Mouse (Mus musculus): Measurements from ENCODE around the gene Olfr781. TPM values are rescaled to one million over a fixed set of nuclear protein-coding genes. Genes with fewer than 3 reads are reported as not detected.
"Not testable (repeated sequence)": the region's sequence is repeated elsewhere in the genome, so short reads cannot be mapped to it uniquely, and the experiment has no call there.

The Olfr781 gene
- polyA plus RNA-seq (2016; fragmentation: Nextera tagmentation; extraction: Ambion mirVana): not detected in 2 replicates

- no peak within 1 kb of the TSS for H3K27ac ChIP-seq
- H3K36me3 ChIP-seq: no peaks in the 10 kb centered on the region
- no peaks in the 10 kb centered on the region for H3K27me3 ChIP-seq (ENCODE audit: insufficient read depth, poor library complexity, severe bottlenecking)
- H3K9me3 ChIP-seq: no peaks in the 10 kb centered on the region
- H3K4me1 ChIP-seq (replicated peaks): no peaks in the 10 kb centered on the region
- DNase-seq (ENCODE audit: low spot score): no peak
- no peak within 1 kb of the TSS for H3K4me3 ChIP-seq
Measured at GRCm38 (mm10) chr10:129328554-129328953, at the start of gene Olfr781. Gene Olfr781, plus strand, starts transcription at chr10:129328854.

GRCm38 (mm10) chr10:129312973-129313372 lies 15.7 kb upstream of the Olfr781 start:
- H3K4me3 ChIP-seq; H3K27ac ChIP-seq; DNase-seq (ENCODE audit: low spot score); H3K27me3 ChIP-seq (ENCODE audit: insufficient read depth, poor library complexity, severe bottlenecking); H3K9me3 ChIP-seq; H3K36me3 ChIP-seq; H3K4me1 ChIP-seq (replicated peaks): not testable (repeated sequence)
- WGBS: 64% methylated on average over 1 of the region's 1 CpGs

GRCm38 (mm10) chr10:129313521-129313920 lies 15.1 kb upstream of the Olfr781 start:
- H3K27ac ChIP-seq; H3K9me3 ChIP-seq; H3K27me3 ChIP-seq (ENCODE audit: insufficient read depth, poor library complexity, severe bottlenecking); DNase-seq (ENCODE audit: low spot score); H3K4me1 ChIP-seq (replicated peaks); H3K36me3 ChIP-seq; H3K4me3 ChIP-seq: not testable (repeated sequence)
- no CpG with 5 or more reads among the region's 1 CpGs for WGBS

- Histone ChIP-seq H3K27me3 (ENCODE audit: insufficient read depth, poor library complexity, severe bottlenecking) (no peaks in the 10 kb centered on the region), H3K4me1 (replicated peaks) (no peaks in the 10 kb centered on the region), H3K36me3 (no peaks in the 10 kb centered on the region), H3K27ac (no peak within 1 kb of the TSS), H3K9me3 (no peaks in the 10 kb centered on the region), H3K4me3 (no peak within 1 kb of the TSS)
- WGBS: 92% methylated on average over 3 of the region's 3 CpGs
- DNase-seq (ENCODE audit: low spot score): no peak
Measured at GRCm38 (mm10) chr10:129317817-129318216, 10.8 kb upstream of the Olfr781 start, which contains the start of gene Olfr780. Gene Olfr780, plus strand, starts transcription at chr10:129318117.

- Histone ChIP-seq H3K4me1 (replicated peaks) (no peaks in the 10 kb centered on the region), H3K36me3 (no peaks in the 10 kb centered on the region), H3K9me3 (no peaks in the 10 kb centered on the region), H3K4me3 (no peak within 1 kb of the TSS), H3K27me3 (ENCODE audit: insufficient read depth, poor library complexity, severe bottlenecking) (no peaks in the 10 kb centered on the region), H3K27ac (no peak within 1 kb of the TSS)
- no peak for DNase-seq (ENCODE audit: low spot score)
- 92% methylated on average over 3 of the region's 3 CpGs for WGBS
Measured at GRCm38 (mm10) chr10:129348550-129348949, 19.9 kb downstream of the Olfr781 start, which contains the start of gene Olfr782. Gene Olfr782, plus strand, starts transcription at chr10:129348850.

- H3K4me1 ChIP-seq (replicated peaks); H3K27ac ChIP-seq; H3K4me3 ChIP-seq; H3K27me3 ChIP-seq (ENCODE audit: insufficient read depth, poor library complexity, severe bottlenecking); H3K36me3 ChIP-seq; H3K9me3 ChIP-seq; DNase-seq (ENCODE audit: low spot score): not testable (repeated sequence)
- 79% methylated on average over 2 of the region's 2 CpGs for WGBS
Measured at GRCm38 (mm10) chr10:129352475-129352874, 23.8 kb downstream of the Olfr781 start.

- 85% methylated on average over 4 of the region's 4 CpGs for WGBS
Measured at GRCm38 (mm10) chr10:129356496-129356895, 27.8 kb downstream of the Olfr781 start.

GRCm38 (mm10) chr10:129357307-129357706 lies 28.7 kb downstream of the Olfr781 start:
- no peak overlapping the region for H3K4me3 ChIP-seq
- 78% methylated on average over 5 of the region's 5 CpGs for WGBS
- H3K9me3 ChIP-seq: peaks cover 11% of the 10 kb centered on the region
- H3K27ac ChIP-seq: no peak overlapping the region
- DNase-seq (ENCODE audit: low spot score): no peak
- H3K4me1 ChIP-seq (replicated peaks): no peaks in the 10 kb centered on the region
- H3K36me3 ChIP-seq: no peaks in the 10 kb centered on the region
- H3K27me3 ChIP-seq (ENCODE audit: insufficient read depth, poor library complexity, severe bottlenecking): no peaks in the 10 kb centered on the region

More at GRCm38 (mm10) chr10:129356496-129356895, 27.8 kb downstream of the Olfr781 start:
- not testable (repeated sequence) for H3K27ac ChIP-seq; H3K4me1 ChIP-seq (replicated peaks); H3K4me3 ChIP-seq; H3K36me3 ChIP-seq; H3K27me3 ChIP-seq (ENCODE audit: insufficient read depth, poor library complexity, severe bottlenecking); DNase-seq (ENCODE audit: low spot score); H3K9me3 ChIP-seq

- not testable (repeated sequence) for H3K4me3 ChIP-seq; DNase-seq (ENCODE audit: low spot score); H3K36me3 ChIP-seq; H3K9me3 ChIP-seq; H3K27ac ChIP-seq; H3K4me1 ChIP-seq (replicated peaks); H3K27me3 ChIP-seq (ENCODE audit: insufficient read depth, poor library complexity, severe bottlenecking)
- 89% methylated on average over 5 of the region's 5 CpGs for WGBS
Measured at GRCm38 (mm10) chr10:129374051-129374450, 45.4 kb downstream of the Olfr781 start.

Other genes starting within 250 kb of the Olfr781 start
- not detected in 2 replicates for gene Olfr767, start 245.9 kb upstream of the Olfr781 start, polyA plus RNA-seq (2016; fragmentation: Nextera tagmentation; extraction: Ambion mirVana)
- gene Olfr768, start 229.5 kb upstream of the Olfr781 start, polyA plus RNA-seq (2016; fragmentation: Nextera tagmentation; extraction: Ambion mirVana): not detected in 2 replicates
- not detected in 2 replicates for gene Olfr769, start 211.0 kb upstream of the Olfr781 start, polyA plus RNA-seq (2016; fragmentation: Nextera tagmentation; extraction: Ambion mirVana)
- not detected in 2 replicates for gene Olfr770, start 189.9 kb upstream of the Olfr781 start, polyA plus RNA-seq (2016; fragmentation: Nextera tagmentation; extraction: Ambion mirVana)
- not detected in 2 replicates for gene Olfr771, start 164.1 kb upstream of the Olfr781 start, polyA plus RNA-seq (2016; fragmentation: Nextera tagmentation; extraction: Ambion mirVana)
- not detected in 2 replicates for gene Olfr772, start 150.9 kb upstream of the Olfr781 start, polyA plus RNA-seq (2016; fragmentation: Nextera tagmentation; extraction: Ambion mirVana)
- not detected in 2 replicates for gene Olfr773, start 141.4 kb upstream of the Olfr781 start, polyA plus RNA-seq (2016; fragmentation: Nextera tagmentation; extraction: Ambion mirVana)
- gene Olfr774, start 92.7 kb upstream of the Olfr781 start, polyA plus RNA-seq (2016; fragmentation: Nextera tagmentation; extraction: Ambion mirVana): not detected in 2 replicates
- gene Olfr775, start 80.4 kb upstream of the Olfr781 start, polyA plus RNA-seq (2016; fragmentation: Nextera tagmentation; extraction: Ambion mirVana): not detected in 2 replicates
- gene Olfr776, start 69.7 kb upstream of the Olfr781 start, polyA plus RNA-seq (2016; fragmentation: Nextera tagmentation; extraction: Ambion mirVana): not detected in 2 replicates
- gene Olfr777, start 57.4 kb upstream of the Olfr781 start, polyA plus RNA-seq (2016; fragmentation: Nextera tagmentation; extraction: Ambion mirVana): 0.10 TPM in 1 of 2 replicates, not detected in the other
- not detected in 2 replicates for gene Olfr780, start 10.7 kb upstream of the Olfr781 start, polyA plus RNA-seq (2016; fragmentation: Nextera tagmentation; extraction: Ambion mirVana)
- not detected in 2 replicates for gene Olfr782, start 20.0 kb downstream of the Olfr781 start, polyA plus RNA-seq (2016; fragmentation: Nextera tagmentation; extraction: Ambion mirVana)
- 0.08 TPM in 1 of 2 replicates, not detected in the other for gene Olfr784, start 55.2 kb downstream of the Olfr781 start, polyA plus RNA-seq (2016; fragmentation: Nextera tagmentation; extraction: Ambion mirVana)
- gene Olfr785, start 76.6 kb downstream of the Olfr781 start, polyA plus RNA-seq (2016; fragmentation: Nextera tagmentation; extraction: Ambion mirVana): not detected in 2 replicates
- gene Olfr786, start 98.5 kb downstream of the Olfr781 start, polyA plus RNA-seq (2016; fragmentation: Nextera tagmentation; extraction: Ambion mirVana): not detected in 2 replicates
- gene Olfr787, start 133.0 kb downstream of the Olfr781 start, polyA plus RNA-seq (2016; fragmentation: Nextera tagmentation; extraction: Ambion mirVana): not detected in 2 replicates
- gene Olfr788, start 142.1 kb downstream of the Olfr781 start, polyA plus RNA-seq (2016; fragmentation: Nextera tagmentation; extraction: Ambion mirVana): not detected in 2 replicates
- gene Olfr789, start 155.9 kb downstream of the Olfr781 start, polyA plus RNA-seq (2016; fragmentation: Nextera tagmentation; extraction: Ambion mirVana): not detected in 2 replicates
- gene Olfr790, start 169.6 kb downstream of the Olfr781 start, polyA plus RNA-seq (2016; fragmentation: Nextera tagmentation; extraction: Ambion mirVana): not detected in 2 replicates
- gene Olfr791, start 192.9 kb downstream of the Olfr781 start, polyA plus RNA-seq (2016; fragmentation: Nextera tagmentation; extraction: Ambion mirVana): not detected in 2 replicates
- gene Olfr792, start 210.3 kb downstream of the Olfr781 start, polyA plus RNA-seq (2016; fragmentation: Nextera tagmentation; extraction: Ambion mirVana): not detected in 2 replicates
- gene Olfr794, start 238.8 kb downstream of the Olfr781 start, polyA plus RNA-seq (2016; fragmentation: Nextera tagmentation; extraction: Ambion mirVana): not detected in 2 replicates